Mouse (Mus musculus): ENCODE measurements around the gene Cenpj. TPM values are rescaled to one million over a fixed set of nuclear protein-coding genes. Genes with fewer than 3 reads are reported as not detected.

Cenpj gene
- 1.7 and 2.1 TPM in 2 replicates for polyA plus RNA-seq (2012)

DNA sequence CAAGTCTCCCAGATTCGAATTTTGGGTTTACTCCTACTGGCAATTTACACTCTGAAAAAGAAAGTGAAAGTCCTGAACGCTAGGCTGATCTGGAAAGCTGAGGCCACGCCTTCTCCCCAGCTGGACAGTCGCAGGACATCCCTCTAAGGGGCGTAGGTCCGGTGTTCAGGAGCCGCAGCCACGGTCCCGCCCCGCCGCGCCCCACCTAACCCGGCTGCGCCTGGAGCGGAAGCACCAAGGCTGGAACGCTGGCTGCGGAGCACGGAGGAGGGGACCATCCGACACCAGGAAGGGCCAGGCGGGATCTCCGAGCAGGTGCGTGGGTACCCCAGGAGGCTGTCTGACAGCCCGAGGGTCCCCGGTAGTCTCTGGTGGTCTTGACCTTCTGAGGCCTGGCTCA is at the start of gene Cenpj, which contains the start of gene Parp4:
TSS of gene Cenpj (minus strand) at position 10 of the 400 bp plus-strand sequence.
TSS of gene Parp4 (plus strand) at position 204 of the 400 bp plus-strand sequence.

Other genes starting within 250 kb of the Cenpj start
- not detected in 2 replicates for gene Atp12a, start 210.4 kb downstream of the Cenpj start, polyA plus RNA-seq (2012)
- 0.17 and 0.39 TPM in 2 replicates for gene Rnf17, start 172.8 kb downstream of the Cenpj start, polyA plus RNA-seq (2012)
- 2.3 and 2.7 TPM in 2 replicates for gene Parp4, start 194 bp upstream of the Cenpj start, polyA plus RNA-seq (2012)
- 4.3 and 6.3 TPM in 2 replicates for gene Mphosph8, start 92.8 kb upstream of the Cenpj start, polyA plus RNA-seq (2012)
- 14.4 and 15.8 TPM in 2 replicates for gene Pspc1, start 202.9 kb upstream of the Cenpj start, polyA plus RNA-seq (2012)
- gene Zmym5, start 236.3 kb upstream of the Cenpj start, polyA plus RNA-seq (2012) = 2.1 and 2.9 TPM in 2 replicates

All from megakaryocyte-erythroid progenitor cell, adult 5 weeks (primary cell).